Mouse (Mus musculus) bone marrow, adult 2 months (tissue): ENCODE data around the gene Nfix. TPM values are rescaled to one million over a fixed set of nuclear protein-coding genes. Genes with fewer than 3 reads are reported as not detected.

Experiments used
- H3K27ac ChIP-seq: fragments of 200-500 bp; 2 replicates; pipeline ENCODE4 v1.5.1; 2012; ENCODE audit warnings: low read depth, mild to moderate bottlenecking, control low read depth, inconsistent platforms, low read length; ENCODE audit not compliant: control insufficient read depth, poor library complexity, insufficient read depth
- H3K4me1 ChIP-seq: fragments of 200-500 bp; 2 replicates; pipeline ENCODE4 v1.6.1; 2011; ENCODE audit warnings: low read length; ENCODE audit not compliant: control insufficient read depth, insufficient read depth
- H3K4me3 ChIP-seq: fragments of 200-500 bp; replicated peaks from 2 replicates; pipeline ENCODE3; 2011; ENCODE audit warnings: mild to moderate bottlenecking, low read depth, low read length, control low read depth; ENCODE audit not compliant: control insufficient read depth
- CTCF ChIP-seq: fragments of 200-500 bp; IDR thresholded peaks from 2 replicates; pipeline ENCODE4 v1.5.1; 2011; ENCODE audit warnings: low read length, control low read depth; ENCODE audit not compliant: control insufficient read depth, insufficient read depth
- POLR2A ChIP-seq: fragments of 200-500 bp; IDR thresholded peaks from 2 replicates; pipeline ENCODE4 v1.6.1; 2011; ENCODE audit warnings: low read depth, mild to moderate bottlenecking, control low read depth, low read length, borderline replicate concordance; ENCODE audit not compliant: control insufficient read depth
- WGBS: fragments of 180-500 bp; shearing (Covaris S2); methylation state at CpG from one replicate; pipeline ENCODE4 v1.1.7; 2018; 5-methylcytosine and 5-hydroxymethylcytosine counted together
- polyA plus RNA-seq: library from polyadenylated mRNA; stranded (reverse); fragments of >200 nt; gene quantifications from 2 replicates; pipeline ENCODE4 v1.2.4, GENCODE M21; 2011; ENCODE audit warnings: low replicate concordance; ENCODE audit not compliant: missing spikeins, insufficient read depth, insufficient read length

Nfix gene
- polyA plus RNA-seq, 1 experiment: 20.6 TPM

DNA sequence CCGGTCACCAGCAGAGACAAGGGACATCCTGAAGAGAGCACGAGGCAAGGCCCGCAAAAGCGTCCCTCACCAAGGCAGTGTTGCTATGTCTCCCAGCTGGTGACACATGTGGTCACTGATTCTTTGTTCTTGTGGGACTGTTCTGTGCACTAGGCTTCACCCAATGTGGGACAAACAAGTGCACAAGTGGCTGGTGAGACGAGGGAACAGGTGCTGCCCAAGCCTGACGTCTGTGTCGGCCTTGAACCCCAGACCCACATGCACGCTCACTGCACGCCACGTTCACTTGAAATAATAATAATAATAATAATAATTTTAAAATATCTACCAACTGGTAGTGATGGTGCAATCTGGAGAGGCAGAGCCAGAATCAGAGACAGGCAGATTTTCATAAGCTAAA lies 40.4 kb downstream of the Nfix start:
- Histone ChIP-seq H3K27ac (no peak overlapping the region), H3K4me3 (no peak overlapping the region), H3K4me1 (no peaks in the 10 kb centered on the region)
- no peak for TF ChIP-seq CTCF
- no peak for TF ChIP-seq POLR2A
- 84% methylated on average over 10 of the region's 10 CpGs for WGBS

- peak; percentile 37; the same call in 1 of the 2 replicates for TF ChIP-seq CTCF
- no peak for TF ChIP-seq POLR2A
- 50% methylated on average over 7 of the region's 7 CpGs for WGBS
- Histone ChIP-seq H3K4me3 (no peak overlapping the region), H3K4me1 (no peaks in the 10 kb centered on the region), H3K27ac (no peak overlapping the region)
Measured at GRCm38 (mm10) chr8:84759126-84759525, 41.0 kb downstream of the Nfix start.

GRCm38 (mm10) chr8:84758308-84758707 lies 41.8 kb downstream of the Nfix start:
- no peak overlapping the region for H3K4me3 ChIP-seq
- no peak overlapping the region for H3K27ac ChIP-seq
- 94% methylated on average over 3 of the region's 3 CpGs for WGBS
- no peak for TF ChIP-seq POLR2A
- TF ChIP-seq CTCF: no peak
- H3K4me1 ChIP-seq: no peaks in the 10 kb centered on the region

DNA sequence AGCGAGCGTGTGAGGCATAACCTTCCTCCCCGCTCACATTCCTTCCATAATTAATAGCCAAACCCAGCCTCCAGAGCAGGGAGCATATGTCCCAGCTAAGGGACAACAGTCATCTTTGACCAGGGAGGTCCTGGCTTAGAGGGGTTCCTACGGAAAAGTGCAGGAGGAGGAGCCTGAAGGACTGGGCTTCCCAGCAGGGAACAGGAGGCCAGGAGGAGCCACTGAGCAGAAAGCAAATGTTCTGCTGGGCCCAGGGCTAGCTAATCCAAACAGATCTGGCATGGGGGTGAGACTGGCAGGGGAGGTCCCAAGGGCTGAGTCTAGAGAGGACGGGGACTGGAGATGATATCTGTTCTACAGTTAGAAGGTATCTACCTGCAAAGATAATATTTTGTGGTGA lies 42.6 kb downstream of the Nfix start:
- Histone ChIP-seq H3K4me1 (no peaks in the 10 kb centered on the region), H3K4me3 (no peak overlapping the region), H3K27ac (no peak overlapping the region)
- WGBS: 85% methylated on average over 5 of the region's 5 CpGs
- TF ChIP-seq POLR2A (no peak), CTCF (no peak)

DNA sequence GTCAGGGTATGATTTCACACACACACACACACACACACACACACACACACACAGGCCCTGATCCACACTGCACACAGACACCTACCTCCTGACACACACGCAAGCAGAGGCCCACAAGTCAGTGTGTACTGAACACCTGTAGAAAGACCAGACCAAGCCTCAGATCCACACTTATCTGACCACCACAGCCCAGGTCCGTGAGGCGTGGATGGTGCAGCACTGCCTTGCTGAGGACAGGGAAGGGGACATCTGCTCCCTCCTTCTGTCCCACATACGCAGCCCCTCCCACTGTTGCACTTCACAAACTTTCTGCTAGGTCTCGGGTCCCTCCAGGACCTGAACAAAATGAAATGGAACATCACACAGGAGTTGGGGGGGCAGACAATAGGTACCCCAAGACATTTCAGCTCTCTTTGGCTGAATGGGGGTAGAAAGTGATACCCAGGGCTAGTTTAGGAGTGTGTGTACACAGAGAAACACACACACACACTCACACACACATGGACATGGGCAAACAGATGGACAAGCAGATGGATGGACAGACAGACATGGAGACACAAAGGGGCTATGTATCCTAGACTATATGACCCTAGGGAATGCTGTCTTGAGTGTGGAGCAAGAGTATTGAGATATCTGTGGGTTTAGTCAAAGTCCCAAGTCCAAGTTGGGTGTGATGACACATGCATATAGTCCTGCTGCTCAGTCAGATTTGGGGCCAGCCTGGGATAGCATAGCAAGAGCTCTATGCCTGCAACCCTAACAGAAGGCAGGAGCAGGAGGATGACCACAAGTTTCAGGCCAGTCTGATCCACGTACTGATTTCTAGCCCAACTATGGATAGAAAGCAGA lies 47.2 kb downstream of the Nfix start:
- no peak overlapping the region for H3K4me3 ChIP-seq
- TF ChIP-seq CTCF (no peak), POLR2A (no peak)
- no peaks in the 10 kb centered on the region for H3K4me1 ChIP-seq
- no peak overlapping the region for H3K27ac ChIP-seq
- 83% methylated on average over 6 of the region's 6 CpGs for WGBS

GRCm38 (mm10) chr8:84749519-84749918 lies 50.6 kb downstream of the Nfix start:
- Histone ChIP-seq H3K27ac (no peak overlapping the region; the same call in 1 of the 2 replicates), H3K4me1 (peaks cover 2% of the 10 kb centered on the region; the same call in 1 of the 2 replicates), H3K4me3 (no peak overlapping the region)
- 91% methylated on average over 16 of the region's 16 CpGs for WGBS
- TF ChIP-seq CTCF: no peak

GRCm38 (mm10) chr8:84745032-84745925 lies 54.9 kb downstream of the Nfix start:
- WGBS: 34% methylated on average over 17 of the region's 17 CpGs
- Histone ChIP-seq H3K4me1 (peaks cover 2% of the 10 kb centered on the region; the same call in 1 of the 2 replicates), H3K4me3 (no peak overlapping the region), H3K27ac (no peak overlapping the region)
- TF ChIP-seq CTCF: no peak
- no peak for TF ChIP-seq POLR2A
